Mouse (Mus musculus): ENCODE results near the gene Dab1. TPM values are rescaled to one million over a fixed set of nuclear protein-coding genes. Genes with fewer than 3 reads are reported as not detected.

Gene Dab1
- total RNA-seq, 2 experiments from 2014 or later: 155 to 170 TPM

- no peak for TF ChIP-seq CTCF (conservative IDR thresholded peaks at IDR 0.05)
- H3K4me3 ChIP-seq: no peak overlapping the region
- no peak overlapping the region for H3K27ac ChIP-seq
- no peak for DNase-seq (ENCODE audit: low spot score in 2 of 2)
Observed at GRCm38 (mm10) chr4:104573419-104573818, 954.3 kb downstream of the Dab1 start.

GRCm38 (mm10) chr4:104578370-104578769, 959.2 kb downstream of the Dab1 start:
- Histone ChIP-seq H3K4me3 (no peak overlapping the region), H3K27ac (peak overlapping the region; percentile 24; the same call in 1 of the 2 replicates)
- no peak for DNase-seq (ENCODE audit: low spot score in 2 of 2)
- no peak for TF ChIP-seq CTCF (conservative IDR thresholded peaks at IDR 0.05)

- Histone ChIP-seq H3K4me3 (no peak overlapping the region), H3K27ac (no peak overlapping the region)
- no peak for TF ChIP-seq CTCF (conservative IDR thresholded peaks at IDR 0.05)
- DNase-seq (ENCODE audit: low spot score in 2 of 2): no peak
Observed at GRCm38 (mm10) chr4:104579946-104580544, 960.9 kb downstream of the Dab1 start.

- H3K4me3 ChIP-seq: no peak overlapping the region
- DNase-seq (ENCODE audit: low spot score in 2 of 2): no peak
- TF ChIP-seq CTCF (conservative IDR thresholded peaks at IDR 0.05): no peak
- H3K27ac ChIP-seq: no peak overlapping the region
Observed at GRCm38 (mm10) chr4:104582726-104583125, 963.6 kb downstream of the Dab1 start.

- DNase-seq (ENCODE audit: low spot score in 2 of 2): no peak
- Histone ChIP-seq H3K4me3 (no peak overlapping the region), H3K27ac (no peak overlapping the region)
- no peak for TF ChIP-seq CTCF (conservative IDR thresholded peaks at IDR 0.05)
Observed at GRCm38 (mm10) chr4:104587826-104588225, 968.7 kb downstream of the Dab1 start.

- no peak for TF ChIP-seq CTCF (conservative IDR thresholded peaks at IDR 0.05)
- no peak for DNase-seq (ENCODE audit: low spot score in 2 of 2)
- Histone ChIP-seq H3K27ac (no peak overlapping the region; the same call in 1 of the 2 replicates), H3K4me3 (no peak overlapping the region)
Observed at GRCm38 (mm10) chr4:104596936-104597335, 977.8 kb downstream of the Dab1 start.

GRCm38 (mm10) chr4:104597490-104598465, 978.6 kb downstream of the Dab1 start:
- no peak for TF ChIP-seq CTCF (conservative IDR thresholded peaks at IDR 0.05)
- peak overlapping the region; percentile 24 for H3K27ac ChIP-seq
- DNase-seq (ENCODE audit: low spot score in 2 of 2): no peak
- H3K4me3 ChIP-seq: no peak overlapping the region

- 0 out of 2 replicates have a peak, but pooled peaks have one; percentile 3 for TF ChIP-seq CTCF (conservative IDR thresholded peaks at IDR 0.05)
- no peak overlapping the region for H3K4me3 ChIP-seq
- DNase-seq (ENCODE audit: low spot score in 2 of 2): no peak
- peak overlapping the region; percentile 48; the same call in 1 of the 2 replicates for H3K27ac ChIP-seq
Observed at GRCm38 (mm10) chr4:104602804-104603203, 983.6 kb downstream of the Dab1 start.

- DNase-seq (ENCODE audit: low spot score in 2 of 2): no peak
- no peak overlapping the region for H3K4me3 ChIP-seq
- TF ChIP-seq CTCF (conservative IDR thresholded peaks at IDR 0.05): no peak
- 0 out of 2 replicates have a peak overlapping the region, but pooled peaks have one; percentile 39 for H3K27ac ChIP-seq
Observed at GRCm38 (mm10) chr4:104604298-104604697, 985.1 kb downstream of the Dab1 start.

- DNase-seq (ENCODE audit: low spot score in 2 of 2): no peak
- TF ChIP-seq CTCF (conservative IDR thresholded peaks at IDR 0.05): no peak
- H3K27ac ChIP-seq: peak overlapping the region; percentile 43; the same call in 1 of the 2 replicates
- no peak overlapping the region for H3K4me3 ChIP-seq
Observed at GRCm38 (mm10) chr4:104606881-104607280, 987.7 kb downstream of the Dab1 start.

GRCm38 (mm10) chr4:104607636-104608035, 988.5 kb downstream of the Dab1 start:
- Histone ChIP-seq H3K27ac (0 out of 2 replicates have a peak overlapping the region, but pooled peaks have one; percentile 43), H3K4me3 (no peak overlapping the region)
- DNase-seq (ENCODE audit: low spot score in 2 of 2): no peak
- no peak for TF ChIP-seq CTCF (conservative IDR thresholded peaks at IDR 0.05)

- no peak for TF ChIP-seq CTCF (conservative IDR thresholded peaks at IDR 0.05)
- DNase-seq (ENCODE audit: low spot score in 2 of 2): no peak
- Histone ChIP-seq H3K27ac (0 out of 2 replicates have a peak overlapping the region, but pooled peaks have one; percentile 9), H3K4me3 (no peak overlapping the region)
Observed at GRCm38 (mm10) chr4:104619452-104619851, 1000.3 kb downstream of the Dab1 start.

GRCm38 (mm10) chr4:104625316-104625715, 1006.2 kb downstream of the Dab1 start:
- no peak for TF ChIP-seq CTCF (conservative IDR thresholded peaks at IDR 0.05)
- Histone ChIP-seq H3K27ac (no peak overlapping the region), H3K4me3 (no peak overlapping the region)
- DNase-seq (ENCODE audit: low spot score in 2 of 2): no peak

All from layer of hippocampus, adult 2 months (tissue).